Mouse (Mus musculus): ENCODE measurements at regions not wholly inside any gene's neighbourhood (a gene's known extent, or its start where the extent isn't known, plus 50 kb on each side); places are given as distances from the start of the nearest gene placed in this dataset.

DNA sequence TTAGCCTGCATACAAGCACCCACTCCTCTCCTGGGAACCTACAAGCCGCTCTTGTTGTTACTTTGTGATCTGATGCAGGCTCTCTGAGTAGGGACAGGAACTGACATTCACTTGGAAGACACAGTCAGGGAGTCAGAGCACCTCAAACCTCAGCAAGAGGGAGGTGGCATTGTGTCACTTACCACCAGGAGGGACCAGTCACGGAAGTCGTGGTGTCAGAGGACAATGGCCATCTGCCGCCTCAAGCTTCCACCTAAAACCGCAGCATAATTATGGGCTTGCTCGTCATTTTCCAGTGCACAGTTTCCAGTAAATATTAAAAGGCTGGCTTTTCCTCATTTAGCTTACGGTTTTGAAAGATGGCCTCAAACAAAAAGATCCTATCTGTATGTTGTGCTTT is 78.1 kb upstream of the Mki67 start:
- no peaks in the 10 kb centered on the region for H3K27me3 ChIP-seq (ENCODE audit: insufficient read depth, low read length)
- 42% methylated on average over 7 of the region's 7 CpGs for WGBS
- no peak for ATAC-seq (ENCODE audit: low FRiP score, low TSS enrichment)
- H3K9me3 ChIP-seq (ENCODE audit: low read length), result no peaks in the 10 kb centered on the region
- H3K4me3 ChIP-seq (ENCODE audit: low read length), result no peak overlapping the region
- no peaks in the 10 kb centered on the region for H3K36me3 ChIP-seq (ENCODE audit: insufficient read depth, low read length)
- H3K27ac ChIP-seq (ENCODE audit: low read length), result no peak overlapping the region; the same call in 1 of the 2 replicates
- no peak overlapping the region for H3K4me2 ChIP-seq (replicated peaks; ENCODE audit: low read depth, low read length)
- H3K9ac ChIP-seq (replicated peaks; ENCODE audit: low read length), result no peak overlapping the region
- no peaks in the 10 kb centered on the region for H3K4me1 ChIP-seq (ENCODE audit: insufficient read depth, low read length)

DNA sequence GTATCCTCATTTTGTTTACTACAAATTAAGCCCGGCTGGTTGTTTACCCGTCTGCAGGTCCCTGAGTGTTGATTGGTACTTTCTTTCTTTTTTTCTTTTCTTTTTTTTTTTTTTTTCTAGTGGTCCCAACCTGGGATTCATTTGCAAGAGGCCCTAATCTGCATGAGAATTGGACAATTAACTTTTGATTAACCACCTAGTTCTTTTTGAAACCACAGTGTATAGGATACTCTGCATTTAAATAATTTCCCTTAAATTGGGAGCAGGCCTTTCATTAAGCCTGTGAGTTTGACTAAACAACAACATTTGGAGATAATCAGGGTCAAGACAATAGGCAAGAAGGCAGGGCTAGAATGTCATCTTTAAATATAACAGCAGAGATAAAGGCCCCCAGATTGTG is 78.5 kb upstream of the Mki67 start:
- Histone ChIP-seq H3K9me3 (ENCODE audit: low read length) (no peaks in the 10 kb centered on the region), H3K27ac (ENCODE audit: low read length) (no peak overlapping the region), H3K27me3 (ENCODE audit: insufficient read depth, low read length) (no peaks in the 10 kb centered on the region), H3K9ac (replicated peaks; ENCODE audit: low read length) (no peak overlapping the region), H3K4me3 (ENCODE audit: low read length) (no peak overlapping the region), H3K4me2 (replicated peaks; ENCODE audit: low read depth, low read length) (no peak overlapping the region), H3K36me3 (ENCODE audit: insufficient read depth, low read length) (no peaks in the 10 kb centered on the region), H3K4me1 (ENCODE audit: insufficient read depth, low read length) (no peaks in the 10 kb centered on the region)
- WGBS, result 66% methylated on average over 2 of the region's 2 CpGs
- no peak for ATAC-seq (ENCODE audit: low FRiP score, low TSS enrichment)

DNA sequence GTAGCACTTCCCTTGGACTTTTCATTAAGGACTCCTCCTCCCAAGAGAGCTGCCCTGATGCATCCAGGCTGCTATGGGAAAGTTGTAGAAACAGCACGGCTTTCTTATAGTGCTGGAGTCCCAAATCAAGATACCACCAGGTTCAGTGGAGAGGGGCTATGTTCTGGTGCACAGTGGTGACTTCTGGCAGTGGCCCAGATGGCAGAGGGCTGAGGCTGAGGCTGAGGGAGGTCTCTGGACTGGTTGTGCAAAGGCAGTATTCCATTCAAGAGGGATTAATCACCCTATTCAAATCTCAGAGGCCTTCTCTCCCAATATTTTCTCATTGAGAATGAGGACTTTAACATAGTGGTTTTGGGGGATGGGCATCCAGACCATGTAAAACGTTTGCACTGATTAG is 82.3 kb upstream of the Mki67 start:
- WGBS, result 58% methylated on average over 2 of the region's 2 CpGs
- Histone ChIP-seq H3K4me3 (ENCODE audit: low read length) (no peak overlapping the region), H3K4me1 (ENCODE audit: insufficient read depth, low read length) (no peaks in the 10 kb centered on the region), H3K4me2 (replicated peaks; ENCODE audit: low read depth, low read length) (no peak overlapping the region), H3K36me3 (ENCODE audit: insufficient read depth, low read length) (no peaks in the 10 kb centered on the region), H3K27me3 (ENCODE audit: insufficient read depth, low read length) (no peaks in the 10 kb centered on the region), H3K27ac (ENCODE audit: low read length) (no peak overlapping the region), H3K9me3 (ENCODE audit: low read length) (no peaks in the 10 kb centered on the region), H3K9ac (replicated peaks; ENCODE audit: low read length) (no peak overlapping the region)
- ATAC-seq (ENCODE audit: low FRiP score, low TSS enrichment), result no peak

DNA sequence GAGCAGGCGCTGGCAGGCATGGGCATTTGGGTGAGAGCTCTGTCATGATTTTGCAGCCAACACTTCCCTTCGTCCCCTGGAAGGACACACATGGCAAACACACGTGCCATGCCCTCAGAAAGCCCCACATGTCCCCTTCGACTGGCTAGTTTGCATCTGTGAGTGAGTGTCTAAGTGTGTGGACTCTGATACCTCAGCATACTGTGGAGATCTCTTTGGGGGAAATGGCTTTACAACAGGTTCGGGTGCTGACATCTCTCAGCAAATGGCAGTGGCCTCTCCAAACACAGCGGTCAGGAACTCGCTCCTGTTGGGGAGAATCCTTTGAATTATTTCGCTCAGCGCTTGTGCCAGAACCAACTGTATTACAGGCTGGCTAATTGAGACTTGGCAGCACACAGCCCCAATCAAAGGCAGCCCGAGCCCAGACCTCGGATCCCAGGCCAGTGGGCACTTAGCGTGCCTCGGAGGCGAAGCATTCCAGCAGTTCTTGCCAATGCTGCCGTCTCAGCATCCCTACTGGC is 86.5 kb upstream of the Mki67 start:
- H3K36me3 ChIP-seq (ENCODE audit: insufficient read depth, low read length), result no peaks in the 10 kb centered on the region
- WGBS, result 82% methylated on average over 15 of the region's 15 CpGs
- H3K27ac ChIP-seq (ENCODE audit: low read length), result no peak overlapping the region
- no peak overlapping the region for H3K9ac ChIP-seq (replicated peaks; ENCODE audit: low read length)
- H3K4me2 ChIP-seq (replicated peaks; ENCODE audit: low read depth, low read length), result no peak overlapping the region
- H3K4me3 ChIP-seq (ENCODE audit: low read length), result no peak overlapping the region
- H3K27me3 ChIP-seq (ENCODE audit: insufficient read depth, low read length), result no peaks in the 10 kb centered on the region
- H3K9me3 ChIP-seq (ENCODE audit: low read length), result no peaks in the 10 kb centered on the region
- no peaks in the 10 kb centered on the region; the same call in 1 of the 2 replicates for H3K4me1 ChIP-seq (ENCODE audit: insufficient read depth, low read length)
- no peak for ATAC-seq (ENCODE audit: low FRiP score, low TSS enrichment)

DNA sequence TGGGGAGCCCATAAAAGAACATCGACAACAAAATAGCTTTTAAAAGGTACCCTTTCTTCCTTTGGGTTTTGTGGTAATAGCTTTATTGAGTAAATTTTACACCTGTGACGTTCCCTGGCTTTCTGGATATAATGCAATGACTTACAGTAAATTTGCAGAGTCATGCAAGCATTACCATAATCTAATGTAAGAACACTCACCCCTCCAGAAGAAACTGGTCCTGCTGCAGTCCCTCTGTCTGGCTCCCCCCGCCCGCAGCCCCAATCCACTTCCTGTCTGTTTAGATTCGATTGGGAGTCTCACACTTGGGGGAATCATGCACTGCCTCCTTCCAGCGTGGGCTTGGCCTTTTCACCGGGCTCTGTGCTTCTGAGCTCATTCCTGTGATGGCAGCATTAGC is 88.6 kb upstream of the Mki67 start:
- whole genome bisulfite sequencing, result 43% methylated on average over 7 of the region's 7 CpGs
- Histone ChIP-seq H3K27me3 (ENCODE audit: insufficient read depth, low read length) (no peaks in the 10 kb centered on the region), H3K4me1 (ENCODE audit: insufficient read depth, low read length) (peaks cover 4% of the 10 kb centered on the region; the same call in 1 of the 2 replicates), H3K9ac (replicated peaks; ENCODE audit: low read length) (no peak overlapping the region), H3K4me3 (ENCODE audit: low read length) (no peak overlapping the region), H3K9me3 (ENCODE audit: low read length) (no peaks in the 10 kb centered on the region), H3K27ac (ENCODE audit: low read length) (no peak overlapping the region), H3K36me3 (ENCODE audit: insufficient read depth, low read length) (no peaks in the 10 kb centered on the region), H3K4me2 (replicated peaks; ENCODE audit: low read depth, low read length) (no peak overlapping the region)
- ATAC-seq (ENCODE audit: low FRiP score, low TSS enrichment), result no peak

DNA sequence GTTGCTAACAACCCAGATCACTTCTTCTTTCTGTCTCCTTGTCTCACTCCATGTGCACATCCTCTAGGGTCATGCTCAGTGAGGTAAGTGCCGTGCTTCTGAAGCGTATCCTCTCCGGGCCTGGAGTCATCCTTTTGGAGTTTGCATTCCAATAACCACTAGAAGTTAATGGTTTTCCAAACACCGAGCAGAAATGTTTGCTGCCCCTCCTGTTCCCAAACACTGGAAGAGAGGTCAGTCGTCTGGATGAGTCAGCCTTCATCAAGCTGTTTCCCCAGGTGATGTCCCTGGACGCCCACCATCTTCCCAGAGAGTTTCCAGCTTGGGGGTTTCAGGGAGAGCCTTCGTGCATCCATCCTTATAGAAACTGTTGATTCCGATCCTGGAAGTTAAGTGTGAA is 90.0 kb upstream of the Mki67 start:
- no peak for ATAC-seq (ENCODE audit: low FRiP score, low TSS enrichment)

DNA sequence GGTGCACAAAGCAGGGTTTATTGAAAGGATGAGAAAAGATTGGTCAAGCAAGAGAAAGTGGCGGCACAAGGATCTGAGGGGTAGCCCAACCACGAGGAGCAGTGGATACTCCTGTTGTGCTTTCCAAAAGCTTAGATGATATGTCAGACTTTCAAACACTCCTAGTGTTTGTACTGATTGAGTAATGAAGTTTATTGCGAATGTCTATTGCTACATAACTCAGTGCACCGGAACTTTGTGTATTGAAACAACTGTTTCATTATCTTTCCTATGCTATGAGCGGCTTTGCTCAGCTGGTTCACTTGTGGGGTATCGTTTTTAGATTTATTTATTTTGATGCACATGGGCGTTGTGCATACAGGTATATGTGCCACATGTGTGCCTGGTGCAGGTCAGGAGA is 90.5 kb upstream of the Mki67 start:
- ATAC-seq (ENCODE audit: low FRiP score, low TSS enrichment), result no peak
- no peak overlapping the region for H3K9ac ChIP-seq (replicated peaks; ENCODE audit: low read length)
- no peak overlapping the region for H3K4me3 ChIP-seq (ENCODE audit: low read length)
- H3K27me3 ChIP-seq (ENCODE audit: insufficient read depth, low read length), result no peaks in the 10 kb centered on the region
- WGBS, result 89% methylated on average over 7 of the region's 7 CpGs
- H3K36me3 ChIP-seq (ENCODE audit: insufficient read depth, low read length), result no peaks in the 10 kb centered on the region
- no peaks in the 10 kb centered on the region for H3K9me3 ChIP-seq (ENCODE audit: low read length)
- H3K4me2 ChIP-seq (replicated peaks; ENCODE audit: low read depth, low read length), result no peak overlapping the region
- H3K27ac ChIP-seq (ENCODE audit: low read length), result no peak overlapping the region
- peaks cover 9% of the 10 kb centered on the region; the same call in 1 of the 2 replicates for H3K4me1 ChIP-seq (ENCODE audit: insufficient read depth, low read length)

More for the DNA sequence above, 90.0 kb upstream of the Mki67 start:
- H3K36me3 ChIP-seq (ENCODE audit: insufficient read depth, low read length), result no peaks in the 10 kb centered on the region
- H3K27me3 ChIP-seq (ENCODE audit: insufficient read depth, low read length), result no peaks in the 10 kb centered on the region
- no peak overlapping the region for H3K4me3 ChIP-seq (ENCODE audit: low read length)
- H3K4me2 ChIP-seq (replicated peaks; ENCODE audit: low read depth, low read length), result no peak overlapping the region
- peaks cover 8% of the 10 kb centered on the region; the same call in 1 of the 2 replicates for H3K4me1 ChIP-seq (ENCODE audit: insufficient read depth, low read length)
- 60% methylated on average over 8 of the region's 8 CpGs for WGBS
- H3K9ac ChIP-seq (replicated peaks; ENCODE audit: low read length), result no peak overlapping the region
- H3K27ac ChIP-seq (ENCODE audit: low read length), result no peak overlapping the region
- no peaks in the 10 kb centered on the region for H3K9me3 ChIP-seq (ENCODE audit: low read length)

DNA sequence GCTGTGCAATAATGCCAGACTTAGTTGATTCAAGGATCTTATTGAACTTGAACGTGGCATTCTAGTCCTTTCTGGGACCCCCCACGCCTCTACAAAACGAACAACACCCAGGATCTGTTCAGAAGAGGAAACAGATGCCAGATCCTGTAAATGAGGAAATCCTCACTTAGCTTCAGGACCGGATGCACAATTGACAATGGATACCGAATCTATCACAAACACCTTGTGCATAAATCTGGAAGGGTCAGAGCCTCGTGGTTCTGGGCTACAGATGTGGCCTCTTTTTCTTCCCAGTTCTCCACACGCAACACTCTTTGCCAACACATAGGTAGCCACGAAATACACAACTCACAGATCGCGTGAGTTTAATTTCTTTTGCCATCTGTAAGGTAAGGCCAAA is 93.0 kb upstream of the Mki67 start:
- Histone ChIP-seq H3K4me3 (ENCODE audit: low read length) (no peak overlapping the region), H3K27me3 (ENCODE audit: insufficient read depth, low read length) (no peaks in the 10 kb centered on the region), H3K36me3 (ENCODE audit: insufficient read depth, low read length) (no peaks in the 10 kb centered on the region), H3K27ac (ENCODE audit: low read length) (no peak overlapping the region), H3K4me2 (replicated peaks; ENCODE audit: low read depth, low read length) (no peak overlapping the region), H3K9ac (replicated peaks; ENCODE audit: low read length) (no peak overlapping the region), H3K9me3 (ENCODE audit: low read length) (no peaks in the 10 kb centered on the region), H3K4me1 (ENCODE audit: insufficient read depth, low read length) (peaks cover 9% of the 10 kb centered on the region; the same call in 1 of the 2 replicates)
- 72% methylated on average over 10 of the region's 10 CpGs for WGBS
- no peak for ATAC-seq (ENCODE audit: low FRiP score, low TSS enrichment)

DNA sequence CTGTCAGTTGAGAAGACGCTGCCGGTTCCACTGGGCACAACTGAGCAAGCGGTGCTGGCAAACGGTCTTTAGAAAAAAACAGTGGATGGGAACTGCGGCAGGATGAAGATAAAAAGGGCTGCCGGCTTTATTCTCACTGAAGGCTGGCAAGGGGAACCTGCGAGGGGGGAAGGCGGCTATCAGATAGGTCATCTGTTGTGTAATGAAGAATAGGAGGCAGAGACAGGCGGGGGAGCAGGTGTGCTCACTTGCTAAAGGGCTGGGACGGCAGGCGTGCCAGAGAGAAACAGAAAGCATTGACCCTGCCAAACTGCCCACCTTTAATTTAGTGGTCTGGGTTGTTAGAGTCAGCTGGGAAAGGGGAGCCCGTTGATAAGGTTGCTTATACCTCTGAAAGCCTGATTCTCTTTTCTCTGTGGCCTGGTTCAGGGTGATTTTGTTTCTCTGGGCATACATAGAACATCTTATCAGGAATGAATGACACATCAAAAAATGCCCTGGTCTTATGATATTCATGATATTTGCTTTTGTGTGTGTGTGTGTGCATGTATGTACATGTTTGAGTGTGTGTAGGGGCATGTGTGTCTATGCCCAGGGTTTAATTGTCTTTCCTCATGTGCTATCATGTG is 93.7 kb upstream of the Mki67 start:
- H3K36me3 ChIP-seq (ENCODE audit: insufficient read depth, low read length), result no peaks in the 10 kb centered on the region
- no peaks in the 10 kb centered on the region for H3K9me3 ChIP-seq (ENCODE audit: low read length)
- WGBS, result 36% methylated on average over 12 of the region's 12 CpGs
- H3K4me3 ChIP-seq (ENCODE audit: low read length), result no peak overlapping the region
- H3K9ac ChIP-seq (replicated peaks; ENCODE audit: low read length), result no peak overlapping the region
- no peak for ATAC-seq (ENCODE audit: low FRiP score, low TSS enrichment)
- peaks cover 9% of the 10 kb centered on the region; the same call in 1 of the 2 replicates for H3K4me1 ChIP-seq (ENCODE audit: insufficient read depth, low read length)
- no peaks in the 10 kb centered on the region for H3K27me3 ChIP-seq (ENCODE audit: insufficient read depth, low read length)
- no peak overlapping the region for H3K27ac ChIP-seq (ENCODE audit: low read length)
- no peak overlapping the region for H3K4me2 ChIP-seq (replicated peaks; ENCODE audit: low read depth, low read length)

DNA sequence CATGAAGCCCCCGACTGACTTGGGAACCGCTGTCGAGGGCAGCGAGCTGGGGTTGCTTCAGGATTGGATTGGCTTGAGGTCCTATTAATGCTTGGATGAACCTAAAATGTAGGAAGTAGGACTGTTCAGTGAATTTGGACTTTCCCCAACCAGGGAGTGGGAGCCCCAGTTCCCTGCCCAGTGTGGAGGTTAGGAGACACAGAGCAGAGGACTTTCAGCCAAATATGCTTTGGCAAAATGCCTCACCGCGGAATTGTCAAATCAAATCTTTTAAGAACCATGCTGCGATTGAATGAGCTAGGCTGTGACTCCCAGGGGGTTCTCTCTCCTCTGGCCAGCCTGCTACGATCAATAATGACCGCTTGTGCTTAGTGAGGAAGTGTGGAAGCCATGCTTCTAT is 94.8 kb upstream of the Mki67 start:
- no peaks in the 10 kb centered on the region for H3K36me3 ChIP-seq (ENCODE audit: insufficient read depth, low read length)
- H3K4me1 ChIP-seq (ENCODE audit: insufficient read depth, low read length), result peaks cover 9% of the 10 kb centered on the region; the same call in 1 of the 2 replicates
- H3K27me3 ChIP-seq (ENCODE audit: insufficient read depth, low read length), result no peaks in the 10 kb centered on the region
- H3K9ac ChIP-seq (replicated peaks; ENCODE audit: low read length), result no peak overlapping the region
- H3K4me2 ChIP-seq (replicated peaks; ENCODE audit: low read depth, low read length), result no peak overlapping the region
- no peak overlapping the region for H3K4me3 ChIP-seq (ENCODE audit: low read length)
- 73% methylated on average over 9 of the region's 9 CpGs for WGBS
- H3K27ac ChIP-seq (ENCODE audit: low read length), result no peak overlapping the region
- no peak for ATAC-seq (ENCODE audit: low FRiP score, low TSS enrichment)
- H3K9me3 ChIP-seq (ENCODE audit: low read length), result no peaks in the 10 kb centered on the region

All from kidney, embryonic 16.5 days (tissue).